Mouse (Mus musculus) forebrain, embryonic 15.5 days (tissue): Measurements from ENCODE around the gene Usp30. TPM values are rescaled to one million over a fixed set of nuclear protein-coding genes. Genes with fewer than 3 reads are reported as not detected.

Experiments used
- ATAC-seq: fragments of 200-750 bp; cut with Nextera tagmentation; replicated peaks from 2 replicates; pipeline ENCODE4 v1.8.0; 2017; ENCODE audit warnings: mild to moderate bottlenecking, moderate TSS enrichment, moderate library complexity
- H3K27ac ChIP-seq: fragments of 300-500 bp; sonication (generic); replicated peaks from 2 replicates; pipeline ENCODE4 v1.5.1; 2015; ENCODE audit warnings: mild to moderate bottlenecking, inconsistent platforms
- H3K27me3 ChIP-seq: fragments of 300-500 bp; sonication (generic); 2 replicates; pipeline ENCODE4 v1.6.1; 2015; ENCODE audit warnings: inconsistent platforms
- H3K36me3 ChIP-seq: fragments of 300-500 bp; sonication (generic); 2 replicates; pipeline ENCODE4 v1.6.1; 2015; ENCODE audit warnings: mild to moderate bottlenecking, inconsistent platforms
- H3K4me1 ChIP-seq: fragments of 300-500 bp; sonication (generic); 2 replicates; pipeline ENCODE4 v1.6.1; 2015; ENCODE audit warnings: inconsistent platforms
- H3K4me2 ChIP-seq: fragments of 300-500 bp; sonication (generic); replicated peaks from 2 replicates; pipeline ENCODE4 v1.6.1; 2015; ENCODE audit warnings: mild to moderate bottlenecking, inconsistent platforms
- H3K4me3 ChIP-seq: fragments of 300-500 bp; sonication (generic); 2 replicates; pipeline ENCODE4 v1.5.1; 2015; ENCODE audit warnings: mild to moderate bottlenecking, inconsistent platforms
- H3K9ac ChIP-seq: fragments of 300-500 bp; sonication (generic); replicated peaks from 2 replicates; pipeline ENCODE4 v1.6.1; 2015; ENCODE audit warnings: mild to moderate bottlenecking, inconsistent platforms
- H3K9me3 ChIP-seq: fragments of 300-500 bp; sonication (generic); 2 replicates; pipeline ENCODE4 v1.6.1; 2016; ENCODE audit warnings: inconsistent platforms
- WGBS: fragments of 180-500 bp; shearing (Covaris S2); methylation state at CpG from one replicate; pipeline ENCODE4 v1.1.7; 2015; ENCODE audit warnings: mixed read lengths; 5-methylcytosine and 5-hydroxymethylcytosine counted together
- polyA plus RNA-seq: library from polyadenylated mRNA; unstranded; fragments of >200 nt; fragmentation: Nextera tagmentation; extraction: Ambion mirVana; gene quantifications from 2 replicates; pipeline ENCODE4 v1.2.1, GENCODE M21; 2015

Gene Usp30
- polyA plus RNA-seq, 1 experiment from 2014 or later: 20.4 TPM

GRCm38 (mm10) chr5:114067982-114068381 is 2.7 kb downstream of the Usp30 start:
- WGBS: 82% methylated on average over 9 of the region's 9 CpGs
- no peak overlapping the region for H3K27ac ChIP-seq
- H3K9ac ChIP-seq: no peak overlapping the region
- peaks cover 10% of the 10 kb centered on the region for H3K36me3 ChIP-seq
- H3K27me3 ChIP-seq: no peaks in the 10 kb centered on the region
- no peaks in the 10 kb centered on the region for H3K9me3 ChIP-seq
- H3K4me1 ChIP-seq: no peaks in the 10 kb centered on the region
- ATAC-seq: no peak
- no peak overlapping the region for H3K4me3 ChIP-seq
- no peak overlapping the region for H3K4me2 ChIP-seq

- Histone ChIP-seq H3K4me3 (no peak overlapping the region), H3K4me2 (no peak overlapping the region), H3K27me3 (no peaks in the 10 kb centered on the region), H3K4me1 (no peaks in the 10 kb centered on the region), H3K27ac (no peak overlapping the region), H3K9me3 (no peaks in the 10 kb centered on the region), H3K9ac (no peak overlapping the region), H3K36me3 (no peaks in the 10 kb centered on the region)
- ATAC-seq: no peak
- 93% methylated on average over 4 of the region's 4 CpGs for WGBS
Observed at GRCm38 (mm10) chr5:114070858-114071257, 5.6 kb downstream of the Usp30 start.

- Histone ChIP-seq H3K9me3 (no peaks in the 10 kb centered on the region), H3K4me2 (no peak overlapping the region), H3K4me1 (0 out of 2 replicates have a peak, but pooled peaks cover 1% of the 10 kb centered on the region), H3K27ac (no peak overlapping the region), H3K36me3 (no peaks in the 10 kb centered on the region), H3K27me3 (no peaks in the 10 kb centered on the region), H3K4me3 (no peak overlapping the region), H3K9ac (no peak overlapping the region)
- WGBS: 49% methylated on average over 2 of the region's 2 CpGs
- ATAC-seq: no peak
Observed at GRCm38 (mm10) chr5:114072262-114072661, 7.0 kb downstream of the Usp30 start.

- H3K27ac ChIP-seq: no peak overlapping the region
- 51% methylated on average over 8 of the region's 8 CpGs for WGBS
- ATAC-seq: no peak
Observed at GRCm38 (mm10) chr5:114077009-114077408, 11.7 kb downstream of the Usp30 start.

GRCm38 (mm10) chr5:114085501-114085900 is 20.2 kb downstream of the Usp30 start:
- no peak overlapping the region for H3K4me2 ChIP-seq
- no peaks in the 10 kb centered on the region for H3K36me3 ChIP-seq
- no peak overlapping the region for H3K27ac ChIP-seq
- peaks cover 17% of the 10 kb centered on the region for H3K4me1 ChIP-seq
- H3K9ac ChIP-seq: no peak overlapping the region
- no peaks in the 10 kb centered on the region for H3K27me3 ChIP-seq
- no peak for ATAC-seq
- no peaks in the 10 kb centered on the region for H3K9me3 ChIP-seq
- 83% methylated on average over 14 of the region's 14 CpGs for WGBS
- H3K4me3 ChIP-seq: no peak overlapping the region

More at GRCm38 (mm10) chr5:114077009-114077408, 11.7 kb downstream of the Usp30 start:
- Histone ChIP-seq H3K27me3 (no peaks in the 10 kb centered on the region), H3K9me3 (no peaks in the 10 kb centered on the region), H3K36me3 (peaks cover 5% of the 10 kb centered on the region; the same call in 1 of the 2 replicates), H3K4me1 (0 out of 2 replicates have a peak, but pooled peaks cover 2% of the 10 kb centered on the region), H3K9ac (no peak overlapping the region), H3K4me3 (no peak overlapping the region), H3K4me2 (no peak overlapping the region)

- Histone ChIP-seq H3K36me3 (no peaks in the 10 kb centered on the region), H3K4me2 (no peak overlapping the region), H3K4me1 (peaks cover 22% of the 10 kb centered on the region), H3K4me3 (no peak overlapping the region), H3K9ac (no peak overlapping the region), H3K27ac (no peak overlapping the region), H3K27me3 (no peaks in the 10 kb centered on the region), H3K9me3 (no peaks in the 10 kb centered on the region)
- no peak for ATAC-seq
- 70% methylated on average over 12 of the region's 12 CpGs for WGBS
Observed at GRCm38 (mm10) chr5:114087875-114088480, 22.7 kb downstream of the Usp30 start.

- peaks cover 22% of the 10 kb centered on the region for H3K4me1 ChIP-seq
Observed at GRCm38 (mm10) chr5:114090421-114091013, 25.3 kb downstream of the Usp30 start.

GRCm38 (mm10) chr5:114091057-114091807 is 26.0 kb downstream of the Usp30 start, which contains the start of gene Svop:
Gene Svop, minus strand, starts transcription at chr5:114091570.
- Histone ChIP-seq H3K27ac (peak within 1 kb of the TSS; percentile 90), H3K27me3 (no peaks in the 10 kb centered on the region), H3K4me1 (peaks cover 22% of the 10 kb centered on the region), H3K9ac (peak within 1 kb of the TSS; percentile 85), H3K4me2 (peak within 1 kb of the TSS; percentile 50), H3K4me3 (peak within 1 kb of the TSS; percentile 68), H3K36me3 (no peaks in the 10 kb centered on the region), H3K9me3 (no peaks in the 10 kb centered on the region)
- WGBS: 2% methylated on average over 38 of the region's 40 CpGs
- ATAC-seq: peak; percentile 90

More at GRCm38 (mm10) chr5:114090421-114091013, 25.3 kb downstream of the Usp30 start:
- ATAC-seq: peak; percentile 36
- H3K9me3 ChIP-seq: no peaks in the 10 kb centered on the region
- no peaks in the 10 kb centered on the region for H3K36me3 ChIP-seq
- H3K27me3 ChIP-seq: no peaks in the 10 kb centered on the region
- 6% methylated on average over 7 of the region's 7 CpGs for WGBS
- peak overlapping the region; percentile 90 for H3K27ac ChIP-seq
- peak overlapping the region; percentile 68 for H3K4me3 ChIP-seq
- peak overlapping the region; percentile 85 for H3K9ac ChIP-seq
- peak overlapping the region; percentile 50 for H3K4me2 ChIP-seq

GRCm38 (mm10) chr5:114099709-114100389 is 34.6 kb downstream of the Usp30 start:
- no peaks in the 10 kb centered on the region for H3K27me3 ChIP-seq
- 9% methylated on average over 35 of the region's 37 CpGs for WGBS

GRCm38 (mm10) chr5:114100390-114101099 is 35.3 kb downstream of the Usp30 start:
- Histone ChIP-seq H3K4me2 (peak overlapping the region; percentile 85), H3K36me3 (peaks cover 13% of the 10 kb centered on the region), H3K9ac (peak overlapping the region; percentile 97), H3K4me1 (peaks cover 23% of the 10 kb centered on the region), H3K27me3 (no peaks in the 10 kb centered on the region), H3K27ac (peak overlapping the region; percentile 86), H3K4me3 (peak overlapping the region; percentile 88), H3K9me3 (no peaks in the 10 kb centered on the region)
- 2% methylated on average over 57 of the region's 64 CpGs for WGBS
- ATAC-seq: peak; percentile 58

More at GRCm38 (mm10) chr5:114099709-114100389, 34.6 kb downstream of the Usp30 start:
- peaks cover 8% of the 10 kb centered on the region; the same call in 1 of the 2 replicates for H3K36me3 ChIP-seq
- peak overlapping the region; percentile 97 for H3K9ac ChIP-seq
- H3K9me3 ChIP-seq: no peaks in the 10 kb centered on the region
- H3K4me1 ChIP-seq: peaks cover 23% of the 10 kb centered on the region
- ATAC-seq: peak; percentile 94
- peak overlapping the region; percentile 85 for H3K4me2 ChIP-seq
- peak overlapping the region; percentile 86 for H3K27ac ChIP-seq
- peak overlapping the region; percentile 88 for H3K4me3 ChIP-seq

- Histone ChIP-seq H3K27ac (no peak overlapping the region), H3K36me3 (peaks cover 26% of the 10 kb centered on the region), H3K9me3 (no peaks in the 10 kb centered on the region), H3K9ac (no peak overlapping the region), H3K4me2 (no peak overlapping the region), H3K27me3 (no peaks in the 10 kb centered on the region), H3K4me3 (no peak overlapping the region), H3K4me1 (peaks cover 23% of the 10 kb centered on the region)
- WGBS: 86% methylated on average over 4 of the region's 4 CpGs
- ATAC-seq: no peak
Observed at GRCm38 (mm10) chr5:114101873-114102272, 36.6 kb downstream of the Usp30 start.
